Mouse (Mus musculus): ENCODE data around the gene Eva1b.

DNA sequence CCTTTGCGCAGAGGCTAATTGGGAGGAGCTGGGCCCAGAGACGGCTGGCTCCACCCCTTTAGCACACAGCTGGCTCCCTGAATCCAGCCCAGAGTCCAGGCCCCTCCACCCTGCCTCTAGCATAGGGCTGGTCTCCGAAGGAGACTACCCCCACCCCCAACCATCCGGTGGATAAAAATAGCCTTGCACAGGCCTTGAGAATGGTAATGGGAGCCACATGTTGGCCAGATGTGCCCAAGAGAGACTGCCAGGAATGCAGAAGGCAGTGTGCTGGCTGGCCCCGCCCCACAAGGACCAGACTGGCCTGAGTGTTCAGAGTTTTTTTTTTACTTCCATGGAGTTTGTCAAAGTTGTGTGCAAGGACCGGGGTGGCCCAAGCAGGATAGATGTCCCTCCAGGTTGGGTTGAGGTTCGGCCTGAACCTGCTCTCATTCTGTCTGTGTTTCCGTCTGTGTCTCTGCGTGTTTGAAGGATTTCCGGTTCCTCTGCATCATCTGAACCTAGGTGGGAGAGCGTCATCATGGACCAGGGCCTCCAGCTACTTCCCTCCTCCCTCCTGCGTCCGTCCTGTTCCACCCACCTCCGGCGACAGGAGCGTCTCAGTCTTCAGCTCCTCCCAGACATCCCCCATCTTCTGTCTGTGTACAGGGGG is 2.9 kb downstream of the Eva1b start:
- TF ChIP-seq CTCF (IDR thresholded peaks at IDR 0.05; ENCODE audit: low read depth) (no peak), EP300 (IDR thresholded peaks at IDR 0.05; ENCODE audit: low read depth) (no peak)
